Mouse (Mus musculus) stomach, embryonic 16.5 days (tissue): ENCODE measurements around the gene Sorcs2. TPM values are rescaled to one million over a fixed set of nuclear protein-coding genes. Genes with fewer than 3 reads are reported as not detected.

ENCODE experiments used
- ATAC-seq: fragments of 200-750 bp; cut with Nextera tagmentation; 2 replicates; pipeline ENCODE4 v1.8.0; 2017; ENCODE audit warnings: moderate number of reproducible peaks, moderate TSS enrichment; ENCODE audit not compliant: insufficient read depth, low FRiP score
- H3K27ac ChIP-seq: fragments of 300-500 bp; sonication (generic); 2 replicates; pipeline ENCODE4 v1.5.1; 2014; ENCODE audit warnings: low read length
- H3K27me3 ChIP-seq: fragments of 300-500 bp; sonication (generic); 2 replicates; pipeline ENCODE4 v1.6.1; 2014; ENCODE audit warnings: low read length, control low read depth, mixed read lengths; ENCODE audit not compliant: control insufficient read depth, insufficient read depth
- H3K36me3 ChIP-seq: fragments of 300-500 bp; sonication (generic); 2 replicates; pipeline ENCODE4 v1.6.1; 2014; ENCODE audit warnings: low read length; ENCODE audit not compliant: control insufficient read depth, insufficient read depth
- H3K4me1 ChIP-seq: fragments of 300-500 bp; sonication (generic); 2 replicates; pipeline ENCODE4 v1.6.1; 2014; ENCODE audit warnings: low read length, control low read depth, mixed read lengths; ENCODE audit not compliant: control insufficient read depth, insufficient read depth
- H3K4me2 ChIP-seq: fragments of 300-500 bp; sonication (generic); 2 replicates; pipeline ENCODE4 v1.6.1; 2014; ENCODE audit warnings: low read depth, low read length, mixed read lengths
- H3K4me3 ChIP-seq: fragments of 300-500 bp; sonication (generic); replicated peaks from 2 replicates; pipeline ENCODE4 v1.5.1; 2014; ENCODE audit warnings: mild to moderate bottlenecking, low read length
- H3K9ac ChIP-seq: fragments of 300-500 bp; sonication (generic); 2 replicates; pipeline ENCODE4 v1.6.1; 2014; ENCODE audit warnings: low read length
- H3K9me3 ChIP-seq: fragments of 300-500 bp; sonication (generic); replicated peaks from 2 replicates; pipeline ENCODE4 v1.6.1; 2016; ENCODE audit warnings: low read length, control low read depth; ENCODE audit not compliant: control insufficient read depth
- WGBS: fragments of 180-500 bp; shearing (Covaris S2); extraction: QIAGEN DNeasy Blood & Tissue Kit; methylation state at CpG from one replicate; pipeline ENCODE4 v1.1.7; 2014; 5-methylcytosine and 5-hydroxymethylcytosine counted together
- polyA plus RNA-seq: library from polyadenylated mRNA; unstranded; fragments of >200 nt; fragmentation: Nextera tagmentation; extraction: Ambion mirVana; gene quantifications from 2 replicates; pipeline ENCODE4 v1.2.1, GENCODE M21; 2015

Gene Sorcs2
- 11.4 and 11.8 TPM in 2 replicates for polyA plus RNA-seq

DNA sequence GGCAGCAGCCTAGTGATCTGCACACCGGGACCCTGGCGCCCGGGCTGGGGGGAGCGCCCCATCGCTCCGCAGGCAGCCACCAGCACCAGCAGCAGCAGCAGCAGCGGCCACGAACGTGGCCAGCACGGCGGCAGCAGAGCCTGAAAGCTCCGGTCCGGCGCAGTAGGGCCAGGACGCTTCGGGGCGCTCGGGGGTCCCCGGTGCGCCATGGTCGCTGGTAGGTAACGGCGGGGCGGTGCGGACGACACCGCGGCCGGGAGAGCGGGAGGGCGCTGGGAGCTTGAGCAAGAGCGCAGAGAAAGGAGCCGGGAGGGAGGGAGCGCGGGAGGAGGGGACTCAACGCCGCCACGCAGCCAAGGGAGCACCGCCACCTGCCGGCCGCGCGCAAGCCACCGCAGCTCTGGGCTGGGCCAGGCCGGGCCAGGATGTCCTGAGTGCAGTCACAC, at the start of gene Sorcs2:
Gene Sorcs2, minus strand, starts transcription at position 303 of the 446 bp plus-strand sequence.
- Histone ChIP-seq H3K4me3 (peak within 1 kb of the TSS; percentile 77), H3K4me2 (peak within 1 kb of the TSS; percentile 99), H3K27me3 (no peaks in the 10 kb centered on the region), H3K36me3 (no peaks in the 10 kb centered on the region), H3K27ac (peak within 1 kb of the TSS; percentile 36; the same call in 1 of the 2 replicates), H3K9ac (peak within 1 kb of the TSS; percentile 88), H3K9me3 (no peaks in the 10 kb centered on the region), H3K4me1 (peaks cover 22% of the 10 kb centered on the region)
- ATAC-seq = peak; percentile 84
- 0% methylated on average over 42 of the region's 45 CpGs for WGBS

DNA sequence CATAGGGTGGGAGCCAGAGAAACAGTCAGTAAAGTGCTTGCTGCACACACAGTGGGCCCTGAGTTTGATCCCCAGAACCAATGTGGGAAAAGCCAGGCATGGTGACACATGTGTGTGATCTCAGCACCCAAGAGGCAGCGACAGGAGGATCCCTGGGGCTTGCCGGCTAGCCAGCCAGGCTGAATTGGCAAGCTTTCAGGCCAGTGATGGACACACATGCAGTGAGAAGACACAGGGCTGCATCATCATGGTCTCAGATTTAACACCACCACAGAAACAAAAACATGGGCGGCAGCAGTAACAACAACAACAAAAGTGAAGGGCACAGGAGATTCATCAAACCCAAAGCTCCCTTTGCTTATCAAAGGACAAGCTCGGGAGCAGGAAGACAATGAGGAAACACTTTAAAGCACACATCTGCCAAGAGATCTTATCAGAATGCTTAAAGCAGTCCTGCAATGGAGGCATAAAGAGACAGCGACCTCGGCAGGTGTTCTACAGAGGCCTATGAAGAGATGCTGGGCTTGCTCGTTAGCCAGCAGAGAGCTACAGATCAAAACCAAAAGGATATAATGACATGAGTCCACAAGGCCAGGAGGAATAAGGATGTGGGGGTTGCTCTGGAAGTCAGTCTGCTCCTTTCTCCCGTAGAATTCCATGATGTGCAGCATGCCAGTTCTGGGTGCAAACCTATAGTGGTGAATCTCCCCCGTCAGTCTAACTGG, 48.4 kb upstream of the Sorcs2 start:
- Histone ChIP-seq H3K4me3 (no peak overlapping the region), H3K36me3 (no peaks in the 10 kb centered on the region), H3K27ac (no peak overlapping the region), H3K4me2 (no peak overlapping the region), H3K4me1 (no peaks in the 10 kb centered on the region), H3K9ac (no peak overlapping the region), H3K9me3 (no peaks in the 10 kb centered on the region), H3K27me3 (no peaks in the 10 kb centered on the region)
- 36% methylated on average over 9 of the region's 9 CpGs for WGBS
- ATAC-seq = no peak

DNA sequence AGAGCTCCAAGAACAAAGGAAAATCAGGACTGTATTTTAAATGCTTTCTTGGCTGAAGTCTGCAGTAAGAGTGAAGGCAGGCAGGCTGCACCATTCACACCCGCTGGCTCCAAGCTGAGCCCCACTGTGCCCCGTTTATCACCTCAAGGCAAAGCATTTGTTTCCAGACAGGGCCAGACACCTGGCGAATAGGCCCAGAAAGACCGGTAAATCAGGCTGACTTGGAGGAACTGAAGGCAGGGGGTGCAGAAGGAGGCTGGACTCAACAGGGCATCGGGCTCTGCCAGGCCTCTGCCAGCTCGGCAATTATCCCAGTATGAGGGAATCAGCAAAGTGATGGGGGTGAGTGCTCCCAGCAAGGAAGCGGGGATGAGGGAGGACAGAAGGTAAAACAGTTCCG, 47.1 kb upstream of the Sorcs2 start:
- Histone ChIP-seq H3K4me2 (no peak overlapping the region), H3K27ac (no peak overlapping the region), H3K27me3 (no peaks in the 10 kb centered on the region), H3K9ac (no peak overlapping the region), H3K4me3 (no peak overlapping the region), H3K36me3 (no peaks in the 10 kb centered on the region), H3K9me3 (no peaks in the 10 kb centered on the region), H3K4me1 (no peaks in the 10 kb centered on the region)
- WGBS = 29% methylated on average over 8 of the region's 8 CpGs
- ATAC-seq = no peak

DNA sequence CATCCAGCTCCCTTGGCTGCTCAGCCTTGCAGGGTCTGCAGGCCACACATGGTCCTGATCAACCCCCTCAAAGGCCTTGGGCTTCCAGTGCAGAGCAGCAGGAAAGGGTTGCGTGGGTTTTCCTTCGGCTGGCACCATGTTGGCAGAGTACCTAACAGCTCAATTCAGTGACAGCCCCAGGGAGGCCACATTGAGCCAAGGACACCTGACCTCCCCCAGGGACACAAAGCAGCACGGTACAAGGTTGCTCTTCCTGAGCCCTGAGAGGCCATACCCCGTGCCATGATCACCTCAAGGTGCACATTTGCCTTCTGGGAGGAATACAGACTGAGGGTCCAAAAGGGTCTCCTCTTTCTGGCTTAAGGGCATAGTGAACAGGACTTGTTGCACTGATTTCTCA, 46.7 kb upstream of the Sorcs2 start:
- Histone ChIP-seq H3K36me3 (no peaks in the 10 kb centered on the region), H3K27ac (no peak overlapping the region), H3K9me3 (no peaks in the 10 kb centered on the region), H3K27me3 (no peaks in the 10 kb centered on the region), H3K4me2 (no peak overlapping the region), H3K9ac (no peak overlapping the region), H3K4me3 (no peak overlapping the region), H3K4me1 (no peaks in the 10 kb centered on the region)
- no peak for ATAC-seq
- 56% methylated on average over 4 of the region's 4 CpGs for WGBS

- Histone ChIP-seq H3K27ac (no peak overlapping the region), H3K4me3 (no peak overlapping the region), H3K36me3 (no peaks in the 10 kb centered on the region), H3K9me3 (no peaks in the 10 kb centered on the region), H3K9ac (no peak overlapping the region), H3K4me1 (no peaks in the 10 kb centered on the region), H3K4me2 (no peak overlapping the region), H3K27me3 (no peaks in the 10 kb centered on the region)
- 58% methylated on average over 3 of the region's 3 CpGs for WGBS
- no peak for ATAC-seq
Observed at GRCm38 (mm10) chr5:36440741-36441140, 42.8 kb upstream of the Sorcs2 start.

- H3K27ac ChIP-seq = 0 out of 2 replicates have a peak overlapping the region, but pooled peaks have one; percentile 2
- 69% methylated on average over 4 of the region's 4 CpGs for WGBS
- no peak overlapping the region for H3K4me3 ChIP-seq
- H3K36me3 ChIP-seq = no peaks in the 10 kb centered on the region
- H3K4me2 ChIP-seq = no peak overlapping the region
- no peak overlapping the region for H3K9ac ChIP-seq
- no peak for ATAC-seq
- H3K9me3 ChIP-seq = no peaks in the 10 kb centered on the region
- H3K27me3 ChIP-seq = no peaks in the 10 kb centered on the region
- H3K4me1 ChIP-seq = no peaks in the 10 kb centered on the region
Observed at GRCm38 (mm10) chr5:36436858-36437257, 38.9 kb upstream of the Sorcs2 start.

GRCm38 (mm10) chr5:36434398-36434967, 36.5 kb upstream of the Sorcs2 start:
- no peak for ATAC-seq
- no peaks in the 10 kb centered on the region for H3K36me3 ChIP-seq
- no peak overlapping the region for H3K4me3 ChIP-seq
- no peak overlapping the region for H3K4me2 ChIP-seq
- no peaks in the 10 kb centered on the region for H3K27me3 ChIP-seq
- no peak overlapping the region for H3K27ac ChIP-seq
- WGBS = 76% methylated on average over 9 of the region's 9 CpGs
- H3K9me3 ChIP-seq = no peaks in the 10 kb centered on the region
- no peak overlapping the region for H3K9ac ChIP-seq
- no peaks in the 10 kb centered on the region for H3K4me1 ChIP-seq

DNA sequence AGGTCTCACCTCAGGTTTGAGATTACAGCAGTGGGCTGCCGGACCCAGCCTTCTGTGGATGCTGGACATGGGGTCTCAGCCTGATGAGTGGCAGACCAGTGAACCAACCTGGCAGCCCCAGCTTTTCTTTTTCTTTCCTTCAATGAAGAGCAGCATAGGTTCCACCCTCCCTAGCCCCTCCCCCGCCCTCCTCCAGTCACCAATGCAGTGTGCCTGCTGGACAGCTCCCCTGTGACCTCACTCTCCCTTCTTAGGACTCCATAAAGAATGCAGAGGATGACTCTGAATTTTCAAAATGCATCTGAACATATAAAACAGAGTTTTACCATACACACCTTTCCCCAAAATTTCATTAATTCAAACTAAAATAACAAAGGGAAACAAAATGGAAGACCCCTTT, 33.8 kb upstream of the Sorcs2 start:
- Histone ChIP-seq H3K9me3 (no peaks in the 10 kb centered on the region), H3K9ac (no peak overlapping the region), H3K36me3 (no peaks in the 10 kb centered on the region), H3K4me3 (no peak overlapping the region), H3K4me1 (peaks cover 6% of the 10 kb centered on the region; the same call in 1 of the 2 replicates), H3K27me3 (no peaks in the 10 kb centered on the region), H3K4me2 (no peak overlapping the region), H3K27ac (no peak overlapping the region)
- ATAC-seq = no peak
- 61% methylated on average over 2 of the region's 2 CpGs for WGBS

- H3K9me3 ChIP-seq = no peaks in the 10 kb centered on the region
- H3K4me1 ChIP-seq = peaks cover 6% of the 10 kb centered on the region; the same call in 1 of the 2 replicates
- no peaks in the 10 kb centered on the region for H3K27me3 ChIP-seq
- H3K9ac ChIP-seq = no peak overlapping the region
- whole genome bisulfite sequencing = 79% methylated on average over 3 of the region's 3 CpGs
- ATAC-seq = no peak
- no peak overlapping the region for H3K4me3 ChIP-seq
- no peaks in the 10 kb centered on the region for H3K36me3 ChIP-seq
- no peak overlapping the region for H3K27ac ChIP-seq
- no peak overlapping the region for H3K4me2 ChIP-seq
Observed at GRCm38 (mm10) chr5:36429551-36429950, 31.6 kb upstream of the Sorcs2 start.
